Mouse (Mus musculus): ENCODE measurements around the gene Clasp2.
A peak's percentile ranks its signal among the peaks of the same experiment; 100 is the strongest.
"Not testable (repeated sequence)": the region's sequence is repeated elsewhere in the genome, so short reads cannot be mapped to it uniquely, and the experiment has no call there.

Clasp2 gene

GRCm38 (mm10) chr9:113741108-113741636 lies at the start of gene Clasp2:
TSS of gene Clasp2 (plus strand) at chr9:113741473.
- DNase-seq (ENCODE audit: low read depth, low spot score): peak; percentile 59

- DNase-seq (ENCODE audit: low read depth, low spot score): no peak
Measured at GRCm38 (mm10) chr9:113701441-113702160, 39.7 kb upstream of the Clasp2 start.

GRCm38 (mm10) chr9:113706108-113706507 lies 35.2 kb upstream of the Clasp2 start:
- no peak for DNase-seq (ENCODE audit: low read depth, low spot score)

- peak; percentile 15 for DNase-seq (ENCODE audit: low read depth, low spot score)
Measured at GRCm38 (mm10) chr9:113706841-113707240, 34.4 kb upstream of the Clasp2 start.

GRCm38 (mm10) chr9:113707481-113708360 lies 33.6 kb upstream of the Clasp2 start, which contains the start of gene Pdcd6ip:
TSS of gene Pdcd6ip (minus strand) at chr9:113708259.
- peak; percentile 81 for DNase-seq (ENCODE audit: low read depth, low spot score)

- no peak for DNase-seq (ENCODE audit: low read depth, low spot score)
Measured at GRCm38 (mm10) chr9:113708361-113709280, 32.7 kb upstream of the Clasp2 start.

GRCm38 (mm10) chr9:113710871-113711270 lies 30.4 kb upstream of the Clasp2 start:
- no peak for DNase-seq (ENCODE audit: low read depth, low spot score)

GRCm38 (mm10) chr9:113719063-113719462 lies 22.2 kb upstream of the Clasp2 start:
- no peak for DNase-seq (ENCODE audit: low read depth, low spot score)

GRCm38 (mm10) chr9:113724646-113725045 lies 16.6 kb upstream of the Clasp2 start:
- no peak for DNase-seq (ENCODE audit: low read depth, low spot score)

GRCm38 (mm10) chr9:113725609-113726008 lies 15.7 kb upstream of the Clasp2 start:
- not testable (repeated sequence) for DNase-seq (ENCODE audit: low read depth, low spot score)

GRCm38 (mm10) chr9:113726131-113726530 lies 15.1 kb upstream of the Clasp2 start:
- DNase-seq (ENCODE audit: low read depth, low spot score): no peak

GRCm38 (mm10) chr9:113726991-113727680 lies 14.1 kb upstream of the Clasp2 start:
- no peak for DNase-seq (ENCODE audit: low read depth, low spot score)

- DNase-seq (ENCODE audit: low read depth, low spot score): no peak
Measured at GRCm38 (mm10) chr9:113731540-113731939, 9.7 kb upstream of the Clasp2 start.

GRCm38 (mm10) chr9:113735920-113736319 lies 5.4 kb upstream of the Clasp2 start:
- no peak for DNase-seq (ENCODE audit: low read depth, low spot score)

GRCm38 (mm10) chr9:113738021-113738420 lies 3.3 kb upstream of the Clasp2 start:
- no peak for DNase-seq (ENCODE audit: low read depth, low spot score)

GRCm38 (mm10) chr9:113738941-113739340 lies 2.3 kb upstream of the Clasp2 start:
- no peak for DNase-seq (ENCODE audit: low read depth, low spot score)

GRCm38 (mm10) chr9:113741637-113742137 lies 414 bp downstream of the Clasp2 start:
- DNase-seq (ENCODE audit: low read depth, low spot score): peak; percentile 33

GRCm38 (mm10) chr9:113742361-113742794 lies 1.1 kb downstream of the Clasp2 start:
- no peak for DNase-seq (ENCODE audit: low read depth, low spot score)

- DNase-seq (ENCODE audit: low read depth, low spot score): no peak
Measured at GRCm38 (mm10) chr9:113743291-113743690, 2.0 kb downstream of the Clasp2 start.

GRCm38 (mm10) chr9:113749356-113749755 lies 8.1 kb downstream of the Clasp2 start:
- DNase-seq (ENCODE audit: low read depth, low spot score): no peak
